Mouse (Mus musculus) CD8-positive naive resting alpha-beta T cell, adult 2 months (primary cell): ENCODE measurements around the gene Uspl1.

ENCODE experiments used
- DNase-seq, 2 experiments: peaks; one replicate each; pipeline ENCODE4 v3.0.0; 2022; ENCODE audit warnings: low read depth in 2 of 2, low spot score in 2 of 2

The Uspl1 gene

DNA sequence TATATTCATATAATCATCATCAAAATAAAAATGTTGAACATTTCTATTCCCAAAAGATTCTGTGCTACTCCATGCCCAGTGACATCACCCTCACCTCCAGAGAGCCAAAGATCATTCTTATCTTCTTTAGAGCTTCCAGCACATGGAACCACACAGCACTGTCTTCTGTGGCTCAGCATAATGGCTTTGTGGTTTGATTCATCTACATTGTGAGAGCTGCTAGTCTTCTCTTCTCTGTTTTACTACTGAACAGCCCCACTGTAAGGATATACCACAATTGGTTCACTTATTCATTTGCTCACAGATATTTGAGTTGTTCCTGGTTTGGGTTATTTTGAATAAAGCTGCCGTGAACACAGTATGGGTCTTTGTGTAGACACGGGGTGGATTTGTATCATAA is 71.4 kb downstream of the Uspl1 start:
- DNase-seq: no peak

DNA sequence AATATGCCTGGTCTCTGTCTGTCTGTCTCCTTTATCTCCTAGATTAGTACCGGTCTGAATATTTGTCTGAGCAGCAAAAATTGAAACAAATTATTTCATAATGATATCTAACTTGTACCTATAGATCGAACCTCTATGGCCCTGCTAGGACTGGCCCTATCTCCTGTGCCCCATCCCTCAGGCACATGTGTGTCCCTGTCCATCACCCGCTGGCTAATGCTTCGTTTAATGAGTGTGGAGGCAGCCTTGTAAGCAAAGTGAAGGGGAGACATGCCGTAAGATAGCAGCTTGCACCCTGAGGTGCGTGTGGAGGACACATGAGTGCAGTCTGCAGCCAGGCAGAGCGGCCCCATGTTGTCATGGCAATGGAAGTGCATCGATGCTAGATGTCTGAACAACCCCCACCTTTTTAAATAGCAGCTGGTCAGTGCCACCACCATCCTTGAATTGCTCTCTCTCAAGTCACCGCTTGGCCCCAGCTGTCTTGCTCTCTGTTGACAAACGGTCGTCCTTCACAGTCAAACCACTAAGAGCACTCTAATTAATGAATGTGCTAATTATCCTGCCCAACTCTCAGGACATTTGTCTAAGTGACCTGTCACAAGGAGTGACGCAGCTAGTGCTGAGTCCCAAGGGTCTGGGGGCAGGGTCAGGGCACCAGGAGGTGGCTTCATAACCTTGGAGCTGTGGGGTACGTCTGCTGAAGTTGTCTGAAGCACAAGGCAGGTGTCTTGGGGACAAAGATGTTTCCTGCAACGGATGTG is 73.5 kb downstream of the Uspl1 start:
- no peak for DNase-seq

DNA sequence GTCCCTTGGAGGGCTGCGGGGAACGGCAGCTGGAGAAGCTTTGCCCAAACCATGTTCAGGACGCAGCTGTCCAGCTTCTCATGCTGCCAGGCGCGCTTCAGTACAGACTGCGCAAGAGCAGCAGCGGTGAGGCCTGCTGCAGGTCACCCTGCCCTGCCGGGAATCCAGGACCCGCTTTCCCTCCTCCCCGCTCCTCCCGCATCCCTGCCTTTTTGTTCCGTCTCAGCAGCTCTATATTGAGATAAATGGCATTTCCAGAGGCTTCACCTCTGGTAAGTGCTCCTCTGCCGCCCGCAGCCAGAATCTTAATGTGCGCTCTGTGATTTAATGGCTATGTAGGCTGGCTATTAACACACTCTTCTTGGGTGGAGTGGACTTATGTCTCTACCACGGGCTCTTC is 74.9 kb downstream of the Uspl1 start:
- DNase-seq: no peak

DNA sequence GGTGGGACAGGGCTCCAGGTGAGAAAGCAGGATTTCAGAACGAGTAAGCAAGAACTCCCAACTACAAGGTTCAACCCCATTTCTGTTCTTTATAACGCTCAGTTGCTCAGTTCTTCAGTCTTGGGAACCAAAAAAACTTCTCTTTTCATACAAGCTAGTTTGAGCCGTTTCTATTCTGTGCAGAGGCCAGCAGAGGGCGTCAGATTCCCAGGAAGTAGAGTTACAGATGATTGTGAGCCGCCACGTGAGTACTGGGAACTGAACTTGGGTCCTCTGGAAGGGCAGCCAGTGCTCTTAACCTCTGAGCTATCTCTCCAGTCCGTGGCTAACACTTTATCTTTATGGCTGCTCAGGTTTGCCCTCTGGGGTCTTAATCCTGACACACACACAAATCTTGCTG is 77.3 kb downstream of the Uspl1 start:
- no peak for DNase-seq

DNA sequence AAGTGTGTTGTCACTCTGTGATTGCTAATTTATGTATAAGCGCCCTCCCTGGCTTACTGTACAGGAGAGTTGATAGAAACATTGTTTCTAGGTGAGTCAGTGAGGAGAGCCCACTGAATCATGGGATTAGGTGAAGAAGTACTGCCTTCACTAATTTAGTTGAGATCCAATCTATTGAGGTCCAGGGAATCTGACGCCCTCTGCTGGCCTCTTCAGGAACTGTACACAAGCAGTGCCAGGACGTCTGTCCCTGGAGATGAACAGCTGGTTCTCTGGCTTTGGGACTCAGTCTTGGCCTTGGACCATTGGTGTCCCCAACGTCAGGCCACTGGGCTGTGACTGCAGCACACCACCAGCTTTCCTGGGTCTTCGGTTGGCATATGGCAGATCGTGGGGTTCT is 77.7 kb downstream of the Uspl1 start:
- peak; percentile 27 to 41 for DNase-seq

DNA sequence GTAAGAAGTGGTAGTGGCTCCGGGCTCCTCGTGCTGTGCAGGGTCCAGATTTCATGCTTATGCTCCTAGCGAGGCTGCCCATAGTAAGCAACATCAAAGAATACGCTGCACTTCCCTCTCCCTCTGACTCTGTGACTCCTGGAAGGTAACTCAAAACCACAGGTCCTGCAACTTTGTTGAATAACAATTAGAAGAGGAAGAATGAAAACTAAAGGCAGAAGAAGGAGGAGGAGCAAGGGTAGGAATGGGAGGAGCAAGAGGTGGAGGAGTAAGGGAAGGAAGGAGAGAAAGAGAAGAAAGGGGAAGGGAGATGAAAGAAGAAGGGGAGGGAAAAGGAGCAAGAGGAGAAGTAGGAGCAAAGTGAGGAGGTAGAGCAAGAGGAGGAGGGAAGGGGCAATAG is 80.3 kb downstream of the Uspl1 start, which contains the start of gene Alox5ap:
TSS of gene Alox5ap (plus strand) at position 363 of the 400 bp plus-strand sequence.
- DNase-seq: no peak

DNA sequence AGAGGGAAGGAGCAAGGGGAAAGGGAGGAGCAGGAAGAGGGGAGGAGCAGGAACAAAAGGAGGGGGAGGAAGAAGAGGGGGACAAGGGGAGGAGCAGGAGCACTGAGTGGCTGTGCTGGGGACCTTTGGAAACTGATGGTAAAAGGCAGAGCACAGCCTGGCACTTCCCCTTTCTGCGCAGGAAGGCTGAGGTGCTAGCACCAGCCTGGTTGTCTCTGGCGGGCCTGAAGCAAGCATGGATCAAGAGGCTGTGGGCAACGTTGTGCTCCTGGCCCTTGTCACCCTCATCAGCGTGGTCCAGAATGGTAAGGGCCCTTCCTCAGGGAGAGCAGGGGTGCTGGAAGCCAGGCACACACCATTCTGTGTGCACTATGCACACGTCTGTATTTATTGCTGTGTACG is 80.7 kb downstream of the Uspl1 start:
- no peak for DNase-seq
